Mouse (Mus musculus) hindbrain, embryonic 12.5 days (tissue): ENCODE measurements at regions not wholly inside any gene's neighbourhood (a gene's known extent, or its start where the extent isn't known, plus 50 kb on each side); places are given as distances from the start of the nearest gene placed in this dataset.

Source experiments
- ATAC-seq: fragments of 200-750 bp; cut with Nextera tagmentation; 2 replicates; pipeline ENCODE4 v1.8.0; 2017; ENCODE audit warnings: moderate TSS enrichment; ENCODE audit not compliant: low FRiP score
- H3K27ac ChIP-seq: fragments of 300-500 bp; sonication (generic); 2 replicates; pipeline ENCODE4 v1.5.1; 2016; ENCODE audit warnings: mild to moderate bottlenecking
- H3K27me3 ChIP-seq: fragments of 300-500 bp; sonication (generic); 2 replicates; pipeline ENCODE4 v1.6.1; 2016; ENCODE audit warnings: mild to moderate bottlenecking
- H3K36me3 ChIP-seq: fragments of 300-500 bp; sonication (generic); 2 replicates; pipeline ENCODE4 v1.6.1; 2016; ENCODE audit warnings: mild to moderate bottlenecking
- H3K4me1 ChIP-seq: fragments of 300-500 bp; sonication (generic); 2 replicates; pipeline ENCODE4 v1.6.1; 2016
- H3K4me2 ChIP-seq: fragments of 300-500 bp; sonication (generic); replicated peaks from 2 replicates; pipeline ENCODE4 v1.6.1; 2016; ENCODE audit warnings: mild to moderate bottlenecking
- H3K4me3 ChIP-seq: fragments of 300-500 bp; sonication (generic); 2 replicates; pipeline ENCODE4 v1.5.1; 2016; ENCODE audit warnings: mild to moderate bottlenecking
- H3K9ac ChIP-seq: fragments of 300-500 bp; sonication (generic); 2 replicates; pipeline ENCODE4 v1.6.1; 2016; ENCODE audit warnings: mild to moderate bottlenecking, moderate library complexity
- H3K9me3 ChIP-seq: fragments of 300-500 bp; sonication (generic); replicated peaks from 2 replicates; pipeline ENCODE4 v1.6.1; 2016; ENCODE audit warnings: mild to moderate bottlenecking
- WGBS: fragments of 180-500 bp; shearing (Covaris S2); methylation state at CpG from one replicate; pipeline ENCODE4 v1.1.7; 2016; 5-methylcytosine and 5-hydroxymethylcytosine counted together

DNA sequence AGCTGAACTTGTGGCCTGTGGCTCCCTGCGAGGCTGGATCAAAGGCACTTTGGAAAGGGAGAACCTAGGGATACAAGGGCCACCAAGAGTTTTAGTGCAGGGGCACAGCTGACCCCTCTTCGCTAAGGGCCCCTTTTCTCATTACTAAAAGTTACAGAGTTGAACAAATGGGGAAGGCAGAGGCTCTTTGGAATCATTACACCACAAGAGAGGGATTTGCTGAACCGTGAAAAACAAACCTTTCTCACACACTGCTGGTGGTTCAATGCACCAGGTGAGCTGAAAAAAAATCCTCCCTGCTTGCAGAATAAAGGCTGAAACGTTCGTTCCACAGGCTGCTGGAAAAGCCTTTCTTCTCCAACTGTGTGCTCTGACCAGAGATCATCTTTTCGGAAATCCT lies 50.2 kb upstream of the Ncam1 start:
- no peak overlapping the region for H3K4me3 ChIP-seq
- H3K4me2 ChIP-seq = no peak overlapping the region
- H3K9ac ChIP-seq = no peak overlapping the region
- no peaks in the 10 kb centered on the region for H3K27me3 ChIP-seq
- peaks cover 5% of the 10 kb centered on the region; the same call in 1 of the 2 replicates for H3K4me1 ChIP-seq
- no peak for ATAC-seq
- 6% methylated on average over 6 of the region's 6 CpGs for WGBS
- no peaks in the 10 kb centered on the region for H3K9me3 ChIP-seq
- H3K36me3 ChIP-seq = no peaks in the 10 kb centered on the region
- H3K27ac ChIP-seq = no peak overlapping the region
